Mouse (Mus musculus) G1E (cell line): Measurements from ENCODE around the gene Kcnip3.

Source experiments
- CTCF ChIP-seq: IDR thresholded peaks from 2 replicates; pipeline ENCODE4 v1.5.1; 2012; ENCODE audit warnings: low read depth, low read length, inconsistent platforms, mixed read lengths
- GATA1 ChIP-seq: IDR thresholded peaks from 2 replicates; pipeline ENCODE4 v1.6.1; 2012; ENCODE audit warnings: borderline replicate concordance, low read length, inconsistent platforms, mixed read lengths
- TAL1 ChIP-seq: conservative IDR thresholded peaks from 2 replicates; pipeline ENCODE4 v1.6.1; 2012; ENCODE audit warnings: low read depth, low read length, inconsistent platforms, mixed read lengths

GRCm38 (mm10) chr2:127531592-127531991, 9.7 kb upstream of the Kcnip3 start:
- TF ChIP-seq CTCF (no peak), TAL1 (no peak), GATA1 (no peak)
